ENCODE assay signal across 10 mouse cellular contexts in genomic region chr10:94931961-94932832, GRCm38 (mm10). TPM values are rescaled to one million over a fixed set of nuclear protein-coding genes. Genes with fewer than 3 reads are reported as not detected.
DNase-seq lines count a peak whose midpoint lies in the region; ATAC-seq lines count a peak whose summit lies in the region.
"Had no signal": no experiment of that assay in that cellular context is flagged by ENCODE, and none has a peak within 500 bp of the region (broad histone marks: within the 10 kb centered on the region; RNA-seq: fewer than 3 reads in every experiment).

No protein-coding gene starts in this region.

- peak; percentile 35 for DNase-seq in embryonic facial prominence, embryonic 14.5 days (ENCODE audit: low spot score)
- no peak for DNase-seq in embryonic facial prominence, embryonic 10.5 days (ENCODE audit: low spot score)
- peak; percentile 60 for DNase-seq in embryo, embryonic 11 days
- peak; percentile 56 for DNase-seq in kidney, adult 11 months
- DNase-seq in lung, postnatal 10 days: peak; percentile 84
- no peak for DNase-seq in cerebellum, adult 9-10 months
- no peak for DNase-seq in MN1 (ENCODE audit: low spot score)

- no peaks in the 10 kb centered on the region for H3K27me3 ChIP-seq in embryonic facial prominence, embryonic 14.5 days (replicated peaks; ENCODE audit: control insufficient read depth, insufficient read depth, low read length)
- H3K27me3 ChIP-seq in embryonic facial prominence, embryonic 10.5 days (replicated peaks; ENCODE audit: low read depth, poor library complexity, severe bottlenecking): 0 out of 2 replicates have a peak, but pooled peaks cover 1% of the 10 kb centered on the region
- no peaks in the 10 kb centered on the region for H3K27me3 ChIP-seq in hindbrain, embryonic 13.5 days
- H3K27me3 ChIP-seq: embryonic facial prominence, embryonic 12.5 days; neural tube, embryonic 12.5 days had no signal

- H3K36me3 ChIP-seq in embryonic facial prominence, embryonic 14.5 days (ENCODE audit: control insufficient read depth, insufficient read depth, low read length): no peaks in the 10 kb centered on the region
- H3K36me3 ChIP-seq in embryonic facial prominence, embryonic 10.5 days (replicated peaks): no peaks in the 10 kb centered on the region
- no peaks in the 10 kb centered on the region for H3K36me3 ChIP-seq in hindbrain, embryonic 13.5 days
- H3K36me3 ChIP-seq: embryonic facial prominence, embryonic 12.5 days; neural tube, embryonic 12.5 days had no signal

- H3K4me3 ChIP-seq in embryonic facial prominence, embryonic 14.5 days (ENCODE audit: low read depth, low read length): no peak overlapping the region
- no peak overlapping the region for H3K4me3 ChIP-seq in embryonic facial prominence, embryonic 10.5 days
- no peak overlapping the region for H3K4me3 ChIP-seq in hindbrain, embryonic 13.5 days
- H3K4me3 ChIP-seq: embryonic facial prominence, embryonic 12.5 days; neural tube, embryonic 12.5 days had no signal

- no peak overlapping the region for H3K4me2 ChIP-seq in embryonic facial prominence, embryonic 14.5 days (ENCODE audit: low read depth, low read length)
- H3K4me2 ChIP-seq in hindbrain, embryonic 13.5 days: no peak overlapping the region
- H3K4me2 ChIP-seq: embryonic facial prominence, embryonic 12.5 days; neural tube, embryonic 12.5 days had no signal

- ATAC-seq in embryonic facial prominence, embryonic 14.5 days (ENCODE audit: low read depth): no peak
- no peak for ATAC-seq in hindbrain, embryonic 13.5 days (ENCODE audit: low FRiP score)

- no peak overlapping the region for H3K9ac ChIP-seq in embryonic facial prominence, embryonic 14.5 days (ENCODE audit: low read depth, low read length)
- no peak overlapping the region for H3K9ac ChIP-seq in hindbrain, embryonic 13.5 days
- H3K9ac ChIP-seq: embryonic facial prominence, embryonic 12.5 days; neural tube, embryonic 12.5 days had no signal

- no peak overlapping the region for H3K27ac ChIP-seq in embryonic facial prominence, embryonic 14.5 days (replicated peaks; ENCODE audit: low read depth, low read length)
- no peak overlapping the region for H3K27ac ChIP-seq in embryonic facial prominence, embryonic 10.5 days (replicated peaks)
- H3K27ac ChIP-seq in hindbrain, embryonic 13.5 days: no peak overlapping the region
- H3K27ac ChIP-seq: embryonic facial prominence, embryonic 12.5 days; neural tube, embryonic 12.5 days had no signal

- no peaks in the 10 kb centered on the region for H3K9me3 ChIP-seq in embryonic facial prominence, embryonic 14.5 days (ENCODE audit: control insufficient read depth, low read length)
- H3K9me3 ChIP-seq in embryonic facial prominence, embryonic 10.5 days: no peaks in the 10 kb centered on the region
- no peaks in the 10 kb centered on the region for H3K9me3 ChIP-seq in hindbrain, embryonic 13.5 days
- H3K9me3 ChIP-seq: embryonic facial prominence, embryonic 12.5 days; neural tube, embryonic 12.5 days had no signal

- 0 out of 2 replicates have a peak, but pooled peaks cover 6% of the 10 kb centered on the region for H3K4me1 ChIP-seq in embryonic facial prominence, embryonic 14.5 days (ENCODE audit: control insufficient read depth, insufficient read depth, low read length)
- H3K4me1 ChIP-seq in embryonic facial prominence, embryonic 10.5 days: peaks cover 12% of the 10 kb centered on the region
- H3K4me1 ChIP-seq in hindbrain, embryonic 13.5 days (replicated peaks): peaks cover 21% of the 10 kb centered on the region
- H3K4me1 ChIP-seq: embryonic facial prominence, embryonic 12.5 days had no signal

- 62% methylated on average over 9 of the region's 9 CpGs for WGBS in embryonic facial prominence, embryonic 14.5 days
- WGBS in embryonic facial prominence, embryonic 10.5 days: 61% methylated on average over 9 of the region's 9 CpGs
- 61% methylated on average over 9 of the region's 9 CpGs for WGBS in hindbrain, embryonic 13.5 days

RNA-seq across cellular contexts. Expression of gene Plxnc1, which starts 12.4 kb away (rescaled TPM):
- polyA plus RNA-seq in embryonic facial prominence, embryonic 14.5 days (2014; fragmentation: Nextera tagmentation; extraction: Ambion mirVana): 3.7 and 4.3 TPM in 2 replicates
- 1.1 and 1.3 TPM in 2 replicates for polyA plus RNA-seq in embryonic facial prominence, embryonic 10.5 days (2016; fragmentation: Nextera tagmentation; extraction: Ambion mirVana)
- polyA plus RNA-seq in hindbrain, embryonic 13.5 days (2015; fragmentation: Nextera tagmentation; extraction: Ambion mirVana): 6.8 and 7.3 TPM in 2 replicates

Comparison
In these comparisons a context has a peak if more than half of its experiments do, and no peak if none do; other contexts are left out.
1. DNase-seq: peak in embryonic facial prominence, embryonic 14.5 days (single experiment), embryo, embryonic 11 days (single experiment), kidney, adult 11 months (single experiment) and lung, postnatal 10 days (single experiment); none in embryonic facial prominence, embryonic 10.5 days (single experiment), cerebellum, adult 9-10 months (single experiment) and MN1 (single experiment).